Mouse (Mus musculus): ENCODE data around the gene Kif24.

Gene Kif24

DNA sequence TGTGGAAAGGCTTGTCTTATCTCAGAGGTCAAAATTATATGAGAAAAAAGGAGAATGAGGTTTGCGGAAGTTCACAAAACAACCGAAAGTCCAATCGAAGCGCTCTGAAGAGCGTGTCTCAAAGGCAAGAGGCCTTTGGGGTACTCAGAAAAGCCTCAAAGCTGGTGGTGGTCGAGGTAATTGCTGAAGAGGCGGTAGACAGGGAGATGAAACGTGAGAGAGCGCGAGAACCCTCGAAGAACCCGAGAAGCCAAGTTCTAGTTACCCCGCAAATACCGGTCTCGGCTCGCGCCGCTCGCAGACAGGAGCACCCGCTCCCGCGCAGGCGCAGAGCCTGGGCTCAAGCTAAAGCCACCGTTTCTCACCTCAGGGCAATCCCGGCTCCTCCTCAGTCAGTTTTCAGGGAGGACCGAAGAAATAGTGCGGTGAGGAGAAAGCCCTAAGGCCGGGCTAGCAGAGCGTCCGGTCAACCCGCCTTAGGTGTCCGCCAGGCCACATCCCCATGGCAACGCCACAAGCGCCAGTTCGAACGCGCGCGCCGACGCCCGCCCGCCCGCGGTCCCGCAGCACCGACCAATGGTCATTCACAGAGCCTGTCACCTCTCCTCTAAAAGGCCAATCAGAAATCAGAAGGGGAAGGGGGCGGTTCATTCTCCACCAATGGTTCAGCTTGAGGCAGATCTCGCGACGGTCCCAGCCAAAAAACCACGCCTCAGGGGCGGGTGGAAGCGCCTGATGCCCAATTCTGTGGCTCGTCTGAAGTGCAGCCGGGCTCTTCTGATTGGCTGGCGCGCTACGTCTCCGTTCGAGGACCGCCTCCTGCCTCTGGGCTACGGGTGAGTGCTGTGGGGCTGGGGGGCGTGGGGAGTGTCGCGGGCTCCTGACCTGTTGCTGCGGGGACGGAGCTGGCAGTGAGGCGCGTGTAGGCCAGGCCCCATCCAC lies at the start of gene Kif24, which contains the start of gene Nudt2:
Gene Kif24, minus strand, starts transcription at position 543 of the 942 bp plus-strand sequence.
Gene Nudt2, plus strand, starts transcription at position 807 of the 942 bp plus-strand sequence.
- peak; percentile 99 for DNase-seq

DNA sequence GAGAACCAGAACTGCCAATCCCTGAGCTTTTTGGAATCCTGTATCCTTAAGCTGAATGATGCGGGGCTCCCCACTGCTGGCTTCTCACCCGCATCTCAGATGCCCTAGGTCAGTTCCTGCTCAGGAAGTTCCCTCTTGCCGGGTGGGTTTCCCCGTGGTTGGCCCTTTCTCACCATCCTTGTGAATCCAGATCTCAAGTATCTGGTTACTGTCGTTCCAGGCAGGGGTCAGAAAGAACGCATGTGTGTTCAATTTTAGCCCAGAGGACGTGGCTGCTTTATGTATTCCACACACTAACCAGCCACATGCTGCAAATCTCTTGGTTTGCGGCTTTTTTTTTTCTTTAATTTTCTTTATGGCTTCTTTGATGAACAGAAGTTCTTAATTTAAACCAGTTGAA lies 49.0 kb upstream of the Kif24 start:
- DNase-seq: no peak

DNA sequence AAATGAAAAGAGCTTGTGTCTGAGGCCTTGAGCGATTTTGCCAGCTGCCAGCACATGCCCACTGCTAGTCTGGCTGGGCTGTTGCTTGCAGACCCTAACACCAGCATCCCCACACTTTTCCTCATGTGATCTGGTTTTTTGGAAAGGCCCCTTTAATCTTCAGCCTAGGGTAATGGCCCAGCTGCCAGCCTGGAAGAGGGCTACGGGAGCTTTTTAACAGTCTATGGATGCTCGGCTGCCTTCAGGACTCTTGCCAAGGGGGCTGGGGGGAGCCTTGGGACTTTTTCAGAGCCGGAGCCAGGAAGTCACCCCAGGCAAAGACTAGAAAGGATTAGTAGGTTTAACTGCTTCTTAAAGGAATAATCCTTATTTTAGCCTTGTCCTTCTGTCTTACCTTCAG lies 48.6 kb upstream of the Kif24 start:
- DNase-seq: no peak

DNA sequence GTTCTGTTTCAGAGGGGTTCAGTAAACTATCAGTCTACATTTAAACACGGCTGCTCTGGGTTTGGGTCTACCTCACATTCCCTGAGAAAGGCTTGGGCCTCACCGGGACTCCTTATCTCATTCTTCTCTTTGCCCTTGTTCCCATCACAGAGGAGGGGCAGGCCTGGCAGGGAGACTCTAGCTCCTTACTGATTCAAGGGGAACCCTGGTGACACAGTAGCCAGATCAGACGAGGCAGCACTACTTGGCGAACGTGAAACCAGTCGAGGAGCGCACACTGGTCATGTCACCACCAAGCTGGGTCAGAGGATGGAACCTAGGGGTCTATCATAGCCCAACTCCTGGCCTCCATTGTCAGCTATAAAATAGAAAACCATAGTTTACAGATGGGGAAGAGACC lies 43.3 kb upstream of the Kif24 start:
- DNase-seq: no peak

DNA sequence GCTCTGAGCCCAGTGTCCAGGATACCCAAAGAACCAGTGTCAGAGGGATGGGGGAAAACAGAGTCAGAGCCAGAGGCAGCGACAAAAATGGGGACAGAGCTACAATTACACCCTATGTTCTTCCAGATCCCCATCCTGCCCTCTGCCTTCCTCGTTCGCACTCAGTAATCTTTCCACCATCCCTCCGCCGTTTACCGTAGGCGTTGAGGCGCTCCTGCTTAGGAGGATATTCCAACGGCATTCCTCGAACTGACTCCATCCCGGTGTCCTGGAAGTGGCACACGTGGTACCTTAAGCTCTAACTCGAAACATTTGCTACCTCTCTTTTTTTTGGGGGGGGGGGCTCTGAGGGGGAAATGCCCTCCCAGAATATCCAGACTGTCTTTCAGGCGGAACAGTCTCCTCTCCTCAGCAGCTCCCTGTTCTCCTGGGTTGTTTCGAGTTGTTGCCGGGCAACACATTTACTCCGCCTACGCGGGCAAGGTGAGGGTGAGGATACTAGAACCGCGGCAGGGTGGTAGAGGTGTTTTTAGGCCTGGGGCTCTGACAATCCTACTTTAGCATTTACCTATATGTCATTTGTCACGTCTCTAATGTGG lies 42.7 kb upstream of the Kif24 start:
- DNase-seq: no peak

DNA sequence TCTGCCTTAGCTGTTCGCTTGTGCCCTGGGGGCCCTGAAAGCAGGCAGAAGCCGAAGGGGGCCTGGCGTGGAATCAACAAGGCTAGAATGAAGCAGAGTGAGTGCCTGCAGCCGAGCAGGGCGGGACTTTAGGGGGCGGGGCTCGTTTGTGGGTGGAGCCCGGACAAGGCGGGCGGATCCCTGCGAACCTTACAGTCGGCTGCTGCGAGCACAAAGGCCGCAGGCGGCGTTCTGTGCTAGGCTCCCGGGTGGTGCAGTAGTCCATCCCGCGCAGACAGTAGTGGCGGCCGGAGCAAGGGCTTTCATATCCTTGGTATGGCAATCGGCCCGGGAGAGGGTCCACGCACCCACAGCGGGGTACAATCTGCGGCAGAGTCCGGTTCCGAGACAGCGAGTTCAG lies 42.2 kb upstream of the Kif24 start:
- DNase-seq: peak; percentile 85

DNA sequence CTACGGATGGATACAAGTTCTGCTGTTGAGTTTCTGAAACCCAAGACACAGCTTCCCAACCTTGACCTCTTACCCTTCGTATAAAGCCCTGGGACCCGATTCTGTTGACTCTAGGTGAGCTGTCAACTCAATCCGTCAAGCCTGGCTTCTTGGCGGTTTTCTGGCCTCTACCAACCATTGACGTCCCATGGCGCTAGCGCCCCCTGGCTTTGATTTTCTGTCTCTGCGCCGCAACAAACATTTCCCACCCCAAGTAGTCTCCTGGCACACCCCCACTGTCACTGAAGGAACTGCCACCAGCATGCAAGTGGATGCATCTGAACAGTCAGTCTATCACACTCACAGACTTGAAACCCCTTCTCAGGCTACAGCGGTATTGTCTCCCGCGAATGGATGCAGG lies 41.5 kb upstream of the Kif24 start:
- peak; percentile 66 for DNase-seq

DNA sequence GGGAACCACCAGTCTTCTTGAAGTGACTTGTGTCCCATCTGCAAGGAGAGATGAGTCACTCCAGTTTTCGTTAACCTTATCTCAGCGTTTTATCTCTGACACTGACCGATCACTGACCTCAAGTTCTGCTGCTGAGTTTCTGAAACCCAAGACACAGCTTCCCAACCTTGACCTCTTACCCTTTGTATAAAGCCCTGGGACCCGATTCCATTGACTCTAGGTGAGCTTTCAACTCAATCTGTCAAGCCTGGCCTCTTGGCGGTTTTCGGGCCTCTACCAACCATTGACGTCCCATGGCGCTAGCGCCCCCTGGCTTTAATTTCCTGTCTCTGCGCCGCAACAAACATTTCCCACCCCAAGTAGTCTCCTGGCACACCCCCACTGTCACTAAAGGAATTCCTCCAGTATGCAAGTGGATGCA lies 40.5 kb upstream of the Kif24 start:
- DNase-seq: no peak

DNA sequence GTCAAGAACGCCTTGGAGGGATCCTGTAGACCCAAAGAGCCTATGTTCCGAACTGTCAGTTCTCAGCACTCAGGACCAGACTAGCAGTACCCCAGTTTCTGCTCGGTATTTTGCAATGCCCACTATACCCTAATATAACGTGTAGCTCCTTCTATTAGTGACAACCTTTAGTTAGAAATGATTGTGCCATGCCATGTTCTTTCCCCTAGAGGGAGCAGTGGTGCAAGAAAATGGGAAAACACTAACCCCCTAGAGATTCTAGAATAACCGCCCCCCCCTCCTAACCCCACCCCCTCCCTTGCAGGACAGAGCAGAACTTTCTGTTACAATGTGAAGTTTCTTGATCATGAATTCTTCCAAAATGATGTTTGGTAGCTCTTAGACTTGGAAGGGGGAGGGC lies 39.6 kb upstream of the Kif24 start:
- no peak for DNase-seq

DNA sequence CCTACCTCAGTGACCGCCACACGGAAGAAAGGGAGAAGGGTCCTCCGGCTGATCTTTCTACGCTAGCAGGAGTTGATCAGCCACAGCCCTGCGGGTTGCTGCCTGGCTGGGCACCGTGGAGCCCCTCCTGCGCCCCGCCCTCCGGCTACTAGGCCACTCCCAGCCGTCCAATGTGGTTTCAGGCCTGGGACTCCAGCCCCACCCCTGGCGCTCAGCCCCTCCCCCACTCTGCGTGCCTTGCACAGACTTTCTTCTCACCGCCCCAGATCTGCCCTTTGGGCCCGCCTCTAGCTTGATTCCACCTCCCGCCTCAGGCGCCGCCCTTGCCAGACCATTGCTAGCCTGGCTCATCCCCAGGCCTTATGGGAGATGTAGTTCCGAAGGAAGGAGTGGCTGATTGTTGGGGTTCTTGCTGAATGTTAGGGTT lies 38.3 kb upstream of the Kif24 start, which contains the start of gene AI464131:
Gene AI464131, minus strand, starts transcription at position 91 of the 427 bp plus-strand sequence.
- DNase-seq: peak; percentile 96

DNA sequence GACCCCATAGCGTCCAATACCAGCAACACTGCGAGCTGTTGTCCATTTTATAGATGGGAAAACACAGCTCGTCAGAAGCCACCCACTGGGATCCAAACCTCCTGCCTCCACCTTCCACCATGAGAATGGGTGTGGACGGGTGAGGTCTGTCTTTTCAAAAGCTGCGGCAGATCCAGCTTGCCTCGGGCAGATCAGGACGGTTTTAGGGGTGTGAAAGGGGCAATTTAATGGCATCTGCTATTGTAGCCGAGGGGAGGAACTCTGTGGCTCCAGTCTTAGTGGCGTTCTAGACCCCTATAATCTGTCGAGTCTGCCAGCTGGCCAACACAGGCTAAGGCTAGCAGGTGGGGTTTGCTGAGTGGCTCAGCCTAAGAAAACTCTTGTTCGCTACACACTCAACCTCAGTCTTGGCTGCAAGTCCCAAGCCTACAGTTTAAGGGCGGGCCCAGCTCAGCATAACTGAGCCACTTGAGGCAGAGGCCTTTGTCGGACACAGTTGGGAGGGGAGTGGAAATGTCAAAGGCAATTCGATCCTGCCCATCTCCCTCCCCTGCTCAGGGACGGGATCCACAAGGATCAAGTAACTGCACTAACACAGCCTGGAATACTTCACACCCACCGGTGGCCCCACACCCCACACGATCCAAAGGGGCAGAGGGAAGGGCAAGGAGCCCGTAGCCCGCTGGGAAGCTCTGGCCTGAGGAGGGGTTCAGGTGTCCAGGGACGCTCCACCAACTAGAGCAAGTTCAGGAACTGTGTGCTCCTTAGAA lies 37.7 kb upstream of the Kif24 start:
- DNase-seq: no peak

DNA sequence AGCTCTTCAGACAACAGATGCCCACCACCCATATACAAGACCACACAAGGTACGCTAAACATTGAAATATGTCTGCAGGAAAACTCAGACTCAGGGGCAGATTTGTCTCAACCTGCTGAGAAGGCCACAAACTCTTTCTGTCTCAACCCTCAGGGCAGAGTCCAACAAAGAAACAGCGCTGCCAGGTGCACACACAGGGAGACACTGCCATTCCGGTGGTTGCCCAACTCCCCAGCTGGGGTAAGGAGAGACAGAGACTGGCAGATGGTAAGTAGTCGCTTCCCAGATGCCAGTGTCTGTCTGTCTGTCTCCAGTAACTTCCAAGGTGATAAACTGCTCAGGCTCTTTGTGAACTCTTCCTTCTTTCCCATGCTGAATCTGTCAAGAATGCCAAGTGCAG lies 36.1 kb upstream of the Kif24 start:
- no peak for DNase-seq

DNA sequence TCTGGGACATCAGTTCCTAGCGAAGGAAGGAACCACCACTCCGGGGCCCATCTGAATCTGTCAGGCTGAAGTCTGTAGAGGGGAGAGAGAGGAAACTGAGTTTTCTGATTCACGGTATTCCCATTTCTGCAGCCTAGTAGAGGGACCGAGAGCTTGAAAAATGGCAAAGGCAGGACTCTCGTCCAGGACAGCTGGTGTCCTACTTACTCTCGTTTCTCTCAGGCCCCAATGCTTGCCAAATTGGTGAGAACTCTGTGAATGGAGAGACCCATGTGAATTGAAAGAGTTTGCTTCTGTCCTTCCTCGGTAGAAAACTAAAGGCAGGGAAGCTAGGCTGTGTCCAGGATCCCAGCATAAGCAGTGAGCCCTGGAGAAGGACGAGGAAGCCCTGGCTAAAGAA lies 34.9 kb upstream of the Kif24 start:
- DNase-seq: no peak

DNA sequence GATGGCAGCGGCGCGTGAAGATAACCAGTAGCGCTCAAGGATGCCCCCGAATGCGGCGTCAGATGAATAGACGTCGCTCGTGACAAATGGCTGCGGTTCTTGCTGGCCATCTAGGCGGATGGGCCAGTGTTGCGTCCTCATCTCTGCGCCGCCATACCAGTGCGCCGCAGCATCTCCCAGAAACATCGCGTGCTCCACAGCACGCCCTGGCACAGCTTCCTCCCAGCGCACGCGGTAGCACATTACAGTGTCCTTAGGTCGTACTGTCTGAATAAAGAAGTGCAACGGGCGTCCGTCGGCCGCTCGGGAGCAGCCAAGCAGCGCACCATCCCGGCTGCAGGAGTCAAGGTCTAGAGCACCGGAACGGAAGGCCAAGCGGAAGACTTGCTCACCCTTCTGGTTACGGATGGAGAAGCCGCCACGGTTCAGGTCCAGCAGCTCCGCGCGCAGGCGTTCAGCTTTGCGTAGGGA lies 34.3 kb upstream of the Kif24 start:
- no peak for DNase-seq

DNA sequence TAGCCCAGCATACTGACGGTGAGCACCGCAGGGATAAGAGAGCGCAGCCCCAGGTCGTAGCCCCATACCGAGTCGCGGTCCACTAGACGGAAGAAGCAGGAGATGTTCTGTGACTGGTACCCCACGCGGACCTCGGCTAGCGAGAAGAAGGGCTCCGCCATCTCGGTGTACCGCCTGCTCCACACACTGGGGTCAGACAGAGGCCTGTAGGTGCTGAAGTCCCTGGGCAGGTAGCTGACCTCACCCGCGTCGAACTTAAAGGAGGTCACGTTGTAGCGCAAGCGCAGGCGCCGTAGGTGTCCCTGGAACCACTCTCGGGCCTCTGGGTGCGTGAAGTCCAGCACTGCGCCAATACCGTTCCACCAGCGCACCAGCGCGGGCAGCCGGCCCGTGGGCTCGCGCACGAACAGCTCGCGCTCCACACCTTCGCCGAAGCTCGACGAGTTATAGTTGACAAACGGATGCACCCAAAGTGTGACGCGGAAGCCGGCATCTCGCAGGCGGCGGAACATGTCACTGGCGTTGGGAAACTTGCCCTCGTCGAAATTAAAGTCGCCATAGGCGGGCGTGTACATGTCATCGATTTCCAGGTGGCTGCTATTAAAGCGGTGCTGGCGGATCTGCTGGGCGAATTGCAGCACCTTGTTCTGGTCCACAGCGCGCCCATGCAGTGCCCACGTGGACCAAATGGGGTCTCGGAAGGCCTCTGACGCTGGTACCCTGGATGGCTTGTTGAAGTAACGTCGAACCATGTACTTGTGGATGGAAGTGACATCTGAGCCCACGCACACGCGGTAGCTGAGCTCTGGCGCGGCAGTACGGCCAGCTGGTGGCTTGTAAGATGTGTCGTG lies 33.5 kb upstream of the Kif24 start:
- peak; percentile 19 for DNase-seq

DNA sequence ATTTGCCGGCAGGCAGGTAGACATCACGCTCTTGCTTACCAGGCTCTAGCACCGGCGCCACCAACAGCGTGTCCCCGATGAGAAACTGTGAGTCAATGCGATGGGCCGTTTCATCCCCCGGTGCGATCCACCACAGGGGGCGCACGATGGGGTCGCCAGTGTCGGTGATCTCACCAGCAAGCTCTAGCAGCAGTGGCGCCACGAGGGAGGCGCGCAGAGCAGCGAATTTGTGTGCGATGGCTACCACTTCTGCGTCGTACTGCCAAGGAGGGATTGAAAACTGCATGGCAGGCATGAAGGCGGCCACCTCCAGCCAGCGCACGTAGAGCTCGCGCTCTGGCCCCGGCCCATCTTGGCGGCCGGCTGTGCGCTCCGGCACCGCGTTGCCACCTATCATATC lies 32.9 kb upstream of the Kif24 start:
- no peak for DNase-seq

DNA sequence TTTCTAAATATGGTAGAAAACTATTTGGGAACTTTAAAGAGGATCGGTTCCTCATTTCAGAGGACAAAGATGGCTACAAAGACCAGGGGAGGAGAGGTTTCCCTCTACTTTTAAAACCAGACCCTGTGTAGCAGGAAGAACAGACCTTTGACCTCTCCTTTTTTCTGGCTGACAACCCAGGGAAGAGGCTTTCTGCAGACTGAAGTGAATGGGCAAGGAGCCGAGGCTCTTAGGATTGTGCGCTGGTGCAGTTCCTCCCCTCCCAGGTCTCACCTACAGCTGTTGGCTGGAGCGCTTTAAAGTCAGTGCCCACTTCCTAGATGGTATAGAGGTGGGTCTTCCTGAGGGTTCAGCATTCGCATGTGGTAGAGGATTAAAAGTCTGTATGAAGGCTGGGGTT lies 32.4 kb upstream of the Kif24 start:
- no peak for DNase-seq

DNA sequence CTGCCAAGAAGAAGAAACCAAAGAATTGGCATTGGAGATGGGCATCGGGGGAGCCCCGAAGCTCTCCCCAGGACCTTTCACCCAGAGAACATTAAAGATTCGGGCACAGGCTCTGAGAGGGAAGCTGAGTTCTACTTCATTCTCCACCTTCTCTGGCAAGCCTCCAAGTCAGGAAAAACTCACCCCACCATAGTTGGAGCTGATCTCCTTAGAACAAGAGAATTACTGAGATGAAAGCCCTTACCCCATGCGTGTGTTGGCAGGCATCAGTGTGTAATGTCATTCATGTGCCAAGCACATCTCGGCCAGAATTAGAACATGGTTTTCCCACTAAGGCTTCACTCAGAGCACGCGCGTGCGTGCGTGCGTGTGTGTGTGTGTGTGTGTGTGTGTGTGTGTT lies 31.2 kb upstream of the Kif24 start:
- DNase-seq: peak; percentile 18

DNA sequence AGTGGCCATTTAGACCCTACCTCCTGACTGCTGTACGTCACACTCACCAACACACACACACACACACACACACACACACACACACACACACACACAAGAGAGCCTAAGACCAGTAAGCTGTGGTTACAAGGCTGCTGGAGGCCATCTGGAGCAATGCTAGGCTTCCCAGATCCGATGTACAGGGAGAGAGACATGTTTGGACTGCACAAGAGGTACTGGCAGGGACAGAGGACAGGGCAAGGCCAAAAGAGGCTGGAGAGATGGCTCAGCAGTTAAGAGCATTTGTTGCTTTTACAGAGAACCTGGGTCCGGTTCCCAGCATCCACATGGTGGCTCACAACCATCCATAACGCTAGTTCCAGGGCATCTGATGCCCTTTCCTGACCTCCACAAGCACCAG lies 30.4 kb upstream of the Kif24 start:
- no peak for DNase-seq

DNA sequence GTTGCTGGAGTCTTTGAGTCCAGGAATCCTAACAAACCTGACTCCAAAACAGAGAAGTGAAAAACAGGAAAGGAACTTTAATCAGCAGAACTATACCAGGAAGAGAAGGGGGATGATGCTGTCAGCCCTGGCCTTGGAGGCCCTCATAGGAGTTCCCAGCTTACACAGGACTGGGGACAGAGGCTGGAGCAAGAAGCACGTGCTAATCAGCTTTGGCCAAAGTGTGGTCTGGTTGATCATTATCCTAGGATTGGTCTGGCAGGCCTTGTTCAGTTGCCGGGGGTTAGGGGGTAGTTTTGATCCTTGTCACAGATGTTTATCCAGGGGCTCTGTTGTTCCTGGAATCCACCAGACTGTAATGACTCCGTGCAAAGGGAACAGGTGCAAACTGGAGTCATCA lies 29.7 kb upstream of the Kif24 start:
- DNase-seq: no peak

DNA sequence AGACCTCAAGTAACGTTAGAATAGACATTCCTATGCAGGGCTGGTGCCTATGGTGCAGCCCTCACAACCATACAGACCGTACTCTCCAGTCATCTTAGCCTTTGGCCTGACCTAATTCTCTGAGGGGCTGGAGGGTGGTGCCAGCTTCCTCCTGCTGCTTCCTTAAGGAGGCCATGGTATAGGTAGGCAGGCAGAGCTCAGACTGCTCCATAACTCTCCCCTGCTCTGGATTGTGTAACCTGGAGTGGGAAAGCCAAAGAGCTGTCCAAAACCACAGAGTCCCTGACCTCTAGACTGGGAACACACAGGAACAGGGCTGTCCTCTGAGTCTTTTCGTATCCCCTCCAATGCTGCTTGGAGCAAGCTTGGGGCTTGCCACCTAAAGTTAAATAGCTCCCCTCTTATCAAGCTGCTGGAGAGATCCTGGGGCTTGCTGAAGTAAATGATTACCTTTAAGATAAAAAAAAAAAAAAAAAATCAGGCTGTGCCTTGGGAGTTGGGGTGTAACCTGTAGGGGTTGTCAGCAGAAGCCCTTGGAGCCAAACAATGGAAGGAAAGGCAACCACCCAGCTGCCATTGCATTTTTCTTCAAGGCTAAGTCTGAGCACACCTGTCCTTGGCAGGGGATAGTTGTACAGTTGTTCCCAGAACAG lies 28.9 kb upstream of the Kif24 start:
- DNase-seq: no peak

DNA sequence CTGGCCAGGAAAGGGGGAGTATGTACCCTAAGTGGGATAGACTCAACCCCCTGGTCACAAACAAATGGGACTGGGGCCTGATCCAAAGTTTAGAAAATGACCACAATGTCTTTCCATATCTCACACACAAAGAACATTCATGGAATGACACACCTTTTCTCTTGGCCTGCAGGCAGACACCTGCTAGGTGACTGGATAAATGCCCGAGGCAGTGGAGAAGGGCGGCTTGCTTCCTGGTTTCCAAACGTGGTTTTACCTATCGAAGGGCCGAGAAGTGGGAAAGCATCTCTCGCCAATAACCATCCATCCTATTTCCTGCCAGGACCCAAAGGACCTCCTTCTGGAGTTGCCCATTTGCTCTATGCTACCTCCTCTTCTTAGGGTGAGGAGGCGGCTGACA lies 28.3 kb upstream of the Kif24 start:
- no peak for DNase-seq
